Mouse (Mus musculus) c-Kit-negative CD71-positive TER-119-positive erythroid progenitor cells, embryonic 14.5 days (primary cell): ENCODE results near the gene Zfp760.
A peak's percentile ranks its signal among the peaks of the same experiment; 100 is the strongest.
"Not testable (repeated sequence)": the region's sequence is repeated elsewhere in the genome, so short reads cannot be mapped to it uniquely, and the experiment has no call there.

ENCODE experiments used
- DNase-seq: peaks from one replicate; pipeline ENCODE4 v3.0.0-alpha.2; 2013; ENCODE audit warnings: low read depth, low spot score

Zfp760 gene

DNA sequence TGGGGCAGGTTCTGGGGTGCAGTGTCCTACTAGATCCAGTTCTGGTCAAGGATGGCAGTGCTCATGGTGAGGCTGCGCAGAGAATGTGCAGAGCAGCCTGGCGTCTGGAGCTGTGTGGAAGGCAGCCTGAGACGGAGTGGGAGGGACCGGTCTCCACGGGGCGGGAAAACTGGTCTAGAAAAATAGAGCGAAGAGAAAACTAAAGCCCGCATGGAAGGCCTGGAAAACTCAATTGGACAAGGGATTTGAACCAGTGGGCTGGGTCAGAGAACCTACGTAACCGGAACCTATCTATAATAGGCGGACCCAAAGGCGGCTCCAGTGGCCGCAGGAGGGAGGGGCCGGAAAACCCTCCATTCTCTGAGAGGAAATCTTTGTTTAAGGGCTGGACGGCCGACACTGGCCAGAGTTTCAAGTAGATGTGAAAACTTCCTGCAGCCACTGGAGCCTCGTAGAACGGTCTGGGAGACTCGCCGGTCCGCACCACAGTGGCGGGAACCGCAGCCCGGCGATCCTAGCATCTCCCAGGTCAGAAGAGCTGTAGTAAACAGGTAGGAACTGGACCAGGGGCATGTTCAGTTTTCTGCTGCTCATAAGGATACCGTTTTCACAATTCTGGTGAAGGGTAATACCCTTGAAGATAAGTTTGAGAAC, at the start of gene Zfp760:
Gene Zfp760 (plus strand): TSS at position 399 of the 654 bp plus-strand sequence.
- DNase-seq: peak; percentile 65

GRCm38 (mm10) chr17:21678826-21679225, 28.7 kb upstream of the Zfp760 start:
- DNase-seq: not testable (repeated sequence)

GRCm38 (mm10) chr17:21679273-21680018, 28.1 kb upstream of the Zfp760 start:
- DNase-seq: peak; percentile 93

DNA sequence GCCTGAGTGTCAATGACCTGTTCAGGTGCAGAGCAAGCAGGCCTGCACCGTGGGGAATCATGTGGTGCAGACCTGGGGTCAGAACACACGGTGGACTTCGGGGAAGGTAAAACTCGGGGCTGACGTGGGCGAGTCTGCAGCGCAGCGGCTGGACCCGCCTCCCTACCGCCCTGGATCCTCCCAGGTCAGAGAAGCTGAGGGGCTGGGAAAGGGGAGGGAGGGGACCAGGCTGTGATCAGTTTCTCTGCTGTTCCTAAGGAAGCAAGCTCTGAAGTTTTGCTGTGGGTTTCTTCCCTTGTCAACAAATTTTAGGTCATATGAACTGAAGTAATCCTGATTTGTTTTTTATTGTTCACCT, 27.5 kb upstream of the Zfp760 start:
- DNase-seq: not testable (repeated sequence)

DNA sequence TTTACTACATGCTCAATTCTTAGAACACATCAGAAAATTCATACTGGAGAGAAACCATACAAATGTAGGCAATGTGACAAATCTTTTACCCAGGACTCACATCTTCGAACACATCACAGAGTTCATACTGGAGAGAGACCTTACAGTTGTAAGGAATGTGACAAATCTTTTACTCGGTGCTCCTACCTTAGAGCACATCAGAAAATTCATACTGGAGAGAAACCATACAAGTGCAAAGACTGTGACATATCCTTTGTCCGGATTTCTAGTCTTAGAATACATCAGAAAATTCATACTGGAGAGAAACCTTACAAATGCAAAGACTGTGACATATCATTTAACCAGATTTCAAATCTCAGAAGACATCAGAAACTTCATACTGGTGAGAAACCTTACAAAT, 16.0 kb upstream of the Zfp760 start, which contains the start of gene Gm10226:
Gene Gm10226 (plus strand): TSS at position 301 of the 400 bp plus-strand sequence.
- DNase-seq: no peak

DNA sequence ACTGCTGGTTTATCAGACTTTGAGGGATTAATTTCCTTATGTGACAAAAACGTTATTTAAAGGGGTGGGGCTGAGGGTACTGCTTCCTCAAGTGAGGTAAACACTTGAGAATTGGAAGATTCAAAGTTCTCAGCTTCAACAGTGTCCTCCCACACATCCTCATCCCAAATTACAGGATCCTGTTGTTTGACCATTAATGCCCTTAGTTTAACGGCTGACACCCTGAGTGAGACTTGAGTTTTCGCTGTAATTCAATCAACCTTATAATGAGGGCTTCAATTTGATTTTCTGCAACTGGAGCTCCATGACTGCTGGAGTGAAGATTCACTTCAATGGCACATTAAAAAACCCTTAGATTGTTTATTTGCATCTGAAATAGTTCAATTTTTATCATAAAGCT, 14.2 kb upstream of the Zfp760 start:
- DNase-seq: no peak

DNA sequence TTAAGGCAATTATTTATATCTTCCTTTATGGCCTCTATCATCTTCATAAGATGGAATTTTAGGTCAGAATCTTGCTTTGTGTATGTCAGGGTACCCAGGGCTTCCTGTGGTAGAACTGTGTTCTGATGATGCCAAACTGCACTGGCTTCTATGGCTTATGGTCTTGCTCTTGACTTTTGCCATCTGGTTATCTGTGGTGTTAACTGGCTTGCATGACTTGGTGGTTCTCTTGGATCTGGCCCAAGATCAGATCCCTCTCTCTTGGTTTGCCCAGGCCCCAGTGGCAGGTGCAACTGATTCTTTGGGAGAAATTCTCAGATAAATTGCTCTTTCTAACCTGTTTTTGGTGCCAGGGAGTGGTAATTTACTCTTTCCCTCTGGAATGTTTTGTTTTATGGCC, 11.5 kb upstream of the Zfp760 start:
- DNase-seq: no peak

- peak; percentile 68 for DNase-seq
Observed at GRCm38 (mm10) chr17:21702281-21703240, 5.0 kb upstream of the Zfp760 start.

DNA sequence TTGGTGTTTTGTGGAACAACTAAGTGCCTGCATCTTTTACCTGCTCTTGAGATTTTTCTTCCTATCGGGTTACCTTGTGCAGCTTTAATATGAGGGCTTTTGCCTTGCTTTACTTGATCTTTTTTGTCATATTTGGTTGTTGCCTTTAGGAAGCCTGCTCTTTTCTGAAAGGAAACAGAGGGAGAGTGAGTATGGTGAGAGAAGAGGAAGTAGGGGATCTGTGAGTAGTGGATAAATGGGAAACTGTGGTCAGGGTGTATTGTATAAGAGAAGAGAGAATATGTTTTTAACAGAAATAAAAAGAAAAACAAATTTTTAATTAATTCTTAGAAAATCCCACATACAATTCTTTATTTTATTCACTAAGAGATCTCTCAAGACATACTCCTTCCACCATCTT, 4.1 kb upstream of the Zfp760 start:
- no peak for DNase-seq

GRCm38 (mm10) chr17:21708401-21708800, 860 bp downstream of the Zfp760 start:
- DNase-seq: no peak

DNA sequence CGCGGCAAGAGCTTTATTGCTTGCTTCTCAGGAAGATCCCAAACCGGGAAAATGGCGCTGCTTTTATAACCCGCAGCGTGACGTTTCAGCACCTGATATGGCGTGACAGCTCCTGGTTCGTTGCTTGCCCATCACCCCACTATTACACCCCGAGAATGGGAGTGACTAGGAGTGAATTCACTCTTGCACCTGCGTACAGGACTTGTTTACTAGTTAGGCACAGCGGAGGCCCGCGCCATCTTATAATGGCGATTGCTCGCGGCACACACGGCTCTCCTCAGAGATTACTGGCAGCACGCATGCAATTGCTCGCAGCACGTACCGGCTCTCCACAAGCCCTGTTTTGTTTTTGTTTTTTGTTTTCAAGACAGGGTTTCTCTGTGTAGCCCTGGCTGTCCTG, 23.0 kb downstream of the Zfp760 start, which contains the start of gene Zfp229:
Gene Zfp229 (plus strand): TSS at position 301 of the 400 bp plus-strand sequence.
- not testable (repeated sequence) for DNase-seq

DNA sequence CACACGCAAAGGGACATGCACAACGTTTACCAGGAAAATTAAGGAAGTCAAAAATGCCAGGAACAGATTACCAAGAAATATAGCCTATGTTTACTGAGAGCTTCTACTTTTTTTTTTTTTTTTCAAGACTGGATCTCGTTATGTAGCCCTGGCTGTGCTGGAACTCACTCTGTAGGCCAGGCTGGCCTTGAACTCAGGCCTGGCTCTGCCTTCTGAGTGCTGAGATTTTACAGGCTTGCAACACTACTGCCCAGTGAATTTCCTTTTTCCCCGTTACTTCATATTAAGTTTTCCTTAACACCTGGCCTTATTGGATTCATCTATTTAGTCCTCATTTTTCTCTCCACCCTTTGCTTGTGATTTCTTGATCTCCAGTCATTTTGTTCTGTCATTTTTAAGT, 25.5 kb downstream of the Zfp760 start:
- DNase-seq: no peak

- DNase-seq: peak; percentile 59
Observed at GRCm38 (mm10) chr17:21733529-21734031, 26.0 kb downstream of the Zfp760 start.

- no peak for DNase-seq
Observed at GRCm38 (mm10) chr17:21752791-21753190, 45.2 kb downstream of the Zfp760 start.

DNA sequence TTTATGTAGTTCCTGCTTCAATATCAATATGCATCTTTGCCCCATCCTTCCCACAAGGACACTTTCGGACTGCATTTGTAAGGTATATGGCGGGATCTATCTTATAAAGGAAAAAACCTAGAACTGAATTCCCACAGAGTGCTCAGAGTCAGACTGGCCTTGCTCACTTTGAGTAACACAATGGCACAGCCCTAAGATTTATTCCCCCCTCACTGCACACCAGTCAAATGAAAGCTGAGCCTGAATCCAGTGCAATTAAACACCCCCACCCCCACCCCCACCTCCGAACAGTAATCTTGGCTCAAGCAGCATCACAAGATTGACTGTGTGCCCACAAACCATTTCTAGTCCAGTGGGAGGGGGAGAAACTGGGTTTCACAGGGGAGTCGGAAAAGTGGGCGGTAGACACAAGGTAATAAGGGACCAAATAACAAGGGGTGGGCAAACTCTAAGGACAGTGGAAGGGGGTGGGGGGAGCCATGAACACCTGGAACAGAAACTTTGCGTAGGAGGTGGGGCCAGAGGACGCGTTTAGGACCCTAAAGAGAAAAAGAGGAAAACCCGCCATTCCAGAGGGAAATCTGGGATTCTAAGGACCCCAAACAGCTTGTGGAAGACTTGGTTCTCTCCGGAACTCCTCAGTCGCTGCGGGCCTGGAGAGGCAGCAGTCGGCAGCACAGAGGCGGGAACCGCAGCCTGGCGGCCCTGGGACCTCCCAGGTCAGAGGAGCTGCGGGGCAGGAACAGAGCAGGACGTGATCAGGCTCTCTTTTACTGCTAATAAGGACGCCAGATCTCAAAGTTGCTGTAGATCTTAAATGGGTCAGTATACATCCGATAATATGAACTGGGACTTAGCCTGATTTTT, 46.0 kb downstream of the Zfp760 start:
- DNase-seq: no peak

GRCm38 (mm10) chr17:21770336-21770735, 62.8 kb downstream of the Zfp760 start:
- no peak for DNase-seq
